ENCODE assay signal across 8 mouse cellular contexts in genomic region chr14:27428973-27429711, GRCm38 (mm10). TPM values are rescaled to one million over a fixed set of nuclear protein-coding genes. Genes with fewer than 3 reads are reported as not detected.
DNase-seq lines count a peak whose midpoint lies in the region; ATAC-seq and TF ChIP-seq lines count a peak whose summit lies in the region.

No protein-coding gene starts in this region.

- H3K4me3 ChIP-seq in ES-E14 (ENCODE audit: insufficient read depth in 1 of 2, low read depth in 1 of 2, low read length in 2 of 2, poor library complexity in 1 of 2, severe bottlenecking in 1 of 2), result peak overlapping the region; percentile 71 to 95
- peak overlapping the region; percentile 73 for H3K4me3 ChIP-seq in forebrain, embryonic 15.5 days
- H3K4me3 ChIP-seq in lung, embryonic 16.5 days (ENCODE audit: low read length), result peak overlapping the region; percentile 79

- H3K36me3 ChIP-seq in ES-E14 (ENCODE audit: control insufficient read depth, insufficient read depth, low read length, poor library complexity, severe bottlenecking), result peaks cover 10% of the 10 kb centered on the region; the same call in 1 of the 2 replicates
- H3K36me3 ChIP-seq in forebrain, embryonic 15.5 days, result peaks cover 16% of the 10 kb centered on the region
- peaks cover 24% of the 10 kb centered on the region for H3K36me3 ChIP-seq in lung, embryonic 16.5 days (ENCODE audit: control insufficient read depth, insufficient read depth, low read length)

- in situ Hi-C loops in ES-E14 (cut with MboI; ENCODE audit: low sequenced_read_pairs in 2 of 2, unreplicated experiment in 2 of 2), result no loop called here

- H3K9ac ChIP-seq in ES-E14 (ENCODE audit: insufficient read depth, low read depth, low read length, poor library complexity, severe bottlenecking), result peak overlapping the region; percentile 99
- H3K9ac ChIP-seq in forebrain, embryonic 15.5 days (replicated peaks), result peak overlapping the region; percentile 87
- peak overlapping the region; percentile 95 for H3K9ac ChIP-seq in lung, embryonic 16.5 days (ENCODE audit: low read length)

- 0 out of 4 replicates have a peak, but pooled peaks cover 0 to 4% of the 10 kb centered on the region in 2 experiments for H3K4me1 ChIP-seq in ES-E14 (ENCODE audit: control insufficient read depth in 2 of 2, insufficient read depth in 2 of 2, low read length in 2 of 2, poor library complexity in 1 of 2)
- peaks cover 9% of the 10 kb centered on the region for H3K4me1 ChIP-seq in forebrain, embryonic 15.5 days
- H3K4me1 ChIP-seq in lung, embryonic 16.5 days (replicated peaks; ENCODE audit: control insufficient read depth, insufficient read depth, low read length), result peaks cover 2% of the 10 kb centered on the region; the same call in 1 of the 2 replicates

- peak; percentile 69 for DNase-seq in ES-E14 (ENCODE audit: low read depth, low spot score)
- peak; percentile 83 for DNase-seq in cerebellum, adult 11 months
- peak; percentile 81 to 85 for DNase-seq in heart, postnatal 36 days
- peak; percentile 83 for DNase-seq in layer of hippocampus, adult 8-10 months (ENCODE audit: low spot score in 2 of 2)
- DNase-seq in ovary, postnatal 10 days (ENCODE audit: low spot score), result peak; percentile 64
- DNase-seq in thymus, postnatal 10 days (ENCODE audit: low spot score in 2 of 2), result peak; percentile 66 to 70

- ATAC-seq in forebrain, embryonic 15.5 days (replicated peaks), result peak; percentile 87
- ATAC-seq in lung, embryonic 16.5 days (ENCODE audit: low read depth), result peak; percentile 87

- WGBS in forebrain, embryonic 15.5 days, result under 1% methylated on average over 75 of the region's 78 CpGs
- under 1% methylated on average over 71 of the region's 78 CpGs for WGBS in lung, embryonic 16.5 days

- H3K27ac ChIP-seq in ES-E14 (ENCODE audit: insufficient read depth, low read depth, low read length, poor library complexity, severe bottlenecking), result peak overlapping the region; percentile 98
- H3K27ac ChIP-seq in forebrain, embryonic 15.5 days (replicated peaks), result peak overlapping the region; percentile 99
- H3K27ac ChIP-seq in lung, embryonic 16.5 days (ENCODE audit: low read length), result peak overlapping the region; percentile 99

- H3K27me3 ChIP-seq in forebrain, embryonic 15.5 days, result no peaks in the 10 kb centered on the region; the same call in 1 of the 2 replicates
- H3K27me3 ChIP-seq in lung, embryonic 16.5 days (ENCODE audit: control insufficient read depth, insufficient read depth, low read depth, low read length), result no peaks in the 10 kb centered on the region

- no peaks in the 10 kb centered on the region for H3K9me3 ChIP-seq in ES-E14 (ENCODE audit: control insufficient read depth, insufficient read depth, low read depth, low read length)
- H3K9me3 ChIP-seq in forebrain, embryonic 15.5 days, result no peaks in the 10 kb centered on the region
- peaks cover 11% of the 10 kb centered on the region for H3K9me3 ChIP-seq in lung, embryonic 16.5 days (ENCODE audit: control insufficient read depth, low read length)

- intact Hi-C loops in heart, postnatal 36 days (cut with DNase I), result loop anchor here (10.0 kb wide), 2 partner anchors 384 to 454 kb away; partner anchors contain the start of gene Appl1

- peak overlapping the region; percentile 74 for H3K4me2 ChIP-seq in forebrain, embryonic 15.5 days (replicated peaks)
- peak overlapping the region; percentile 93 for H3K4me2 ChIP-seq in lung, embryonic 16.5 days (ENCODE audit: low read depth, low read length)

TF ChIP-seq in ES-E14, 5 proteins besides CTCF, POLR2A, EP300 and RAD21:
- no peak for TF ChIP-seq ZC3H11A (IDR thresholded peaks at IDR 0.05; ENCODE audit: borderline replicate concordance, low read depth, low read length)
- no peak for TF ChIP-seq MAFK (IDR thresholded peaks at IDR 0.05; ENCODE audit: insufficient read depth, low read depth, low read length)
- TF ChIP-seq ZNF384 (IDR thresholded peaks at IDR 0.05; ENCODE audit: low read depth, low read length), result no peak

RNA-seq across cellular contexts. Expression of gene Fam208a, which starts 0.5 kb away (rescaled TPM):
- 45.3 and 51.8 TPM in 2 replicates for total RNA-seq in ES-E14 (2012; rRNA removed)
- 17.4 and 18.2 TPM in 2 replicates for polyA plus RNA-seq in forebrain, embryonic 15.5 days (2015; fragmentation: Nextera tagmentation; extraction: Ambion mirVana)
- 10 to 100 TPM; 11.2 to 11.4 TPM for total RNA-seq in heart, postnatal 36 days (2021)
- total RNA-seq in layer of hippocampus, adult 8-10 months (2022), result 10 to 100 TPM; 27.0 to 38.8 (median 33.1) TPM
- 11.2 and 14.0 TPM in 2 replicates for polyA plus RNA-seq in lung, embryonic 16.5 days (2015; fragmentation: Nextera tagmentation; extraction: Ambion mirVana)

Comparison
In these comparisons a context has a peak if more than half of its experiments do, and no peak if none do; other contexts are left out.
1. Peak in every context shown above with its lines: DNase-seq, ATAC-seq, H3K4me3 ChIP-seq and H3K27ac ChIP-seq.